Mouse (Mus musculus) MEL (cell line): ENCODE results near the gene Cd82. TPM values are rescaled to one million over a fixed set of nuclear protein-coding genes. Genes with fewer than 3 reads are reported as not detected.

Experiments used
- DNase-seq: peaks from one replicate; pipeline ENCODE4 v3.0.0; 2011; ENCODE audit warnings: low read depth, low spot score
- H3K27ac ChIP-seq: 2 replicates; pipeline ENCODE4 v1.5.1; 2012; ENCODE audit warnings: low read depth, mild to moderate bottlenecking, control low read depth, low read length, moderate library complexity; ENCODE audit not compliant: control insufficient read depth
- H3K27me3 ChIP-seq, 2 experiments: fragments of 150-350 bp in 1 of 2; sonication (generic) in 1 of 2; 2 replicates each; pipeline ENCODE4 v1.6.1; 2012; ENCODE audit warnings: low read length in 2 of 2, mild to moderate bottlenecking in 2 of 2, improper control_type of control experiment in 1 of 2, moderate library complexity in 1 of 2; ENCODE audit not compliant: insufficient read depth in 2 of 2, control insufficient read depth in 1 of 2
- H3K36me3 ChIP-seq, 2 experiments: 2 replicates each; pipeline ENCODE4 v1.6.1; 2012 to 2014; ENCODE audit warnings: low read length in 2 of 2, improper control_type of control experiment in 1 of 2, inconsistent platforms in 1 of 2, mild to moderate bottlenecking in 1 of 2; ENCODE audit not compliant: insufficient read depth in 2 of 2, control insufficient read depth in 1 of 2
- H3K4me1 ChIP-seq, 2 experiments: fragments of 150-350 bp in 1 of 2; sonication (generic) in 1 of 2; 2 replicates each; pipeline ENCODE4 v1.6.1; 2012; ENCODE audit warnings: low read length in 2 of 2, improper control_type of control experiment in 1 of 2, mild to moderate bottlenecking in 1 of 2; ENCODE audit not compliant: insufficient read depth in 2 of 2, control insufficient read depth in 1 of 2
- H3K4me3 ChIP-seq, 2 experiments: fragments of 150-350 bp in 1 of 2; sonication (generic) in 1 of 2; 2 replicates each; pipeline ENCODE4 v1.5.1; 2012; ENCODE audit warnings: low read depth in 2 of 2, low read length in 2 of 2, mild to moderate bottlenecking in 2 of 2, moderate library complexity in 2 of 2, control low read depth in 1 of 2, improper control_type of control experiment in 1 of 2; ENCODE audit not compliant: control insufficient read depth in 1 of 2, insufficient read depth in 1 of 2
- H3K79me2 ChIP-seq: 2 replicates; pipeline ENCODE4 v1.6.1; 2012; ENCODE audit warnings: mild to moderate bottlenecking, low read length, moderate library complexity; ENCODE audit not compliant: control insufficient read depth, poor library complexity, insufficient read depth
- H3K9ac ChIP-seq: 2 replicates; pipeline ENCODE4 v1.6.1; 2012; ENCODE audit warnings: low read depth, mild to moderate bottlenecking, control low read depth, low read length, moderate library complexity; ENCODE audit not compliant: control insufficient read depth, poor library complexity, severe bottlenecking
- H3K9me3 ChIP-seq: fragments of 150-350 bp; sonication (generic); replicated peaks from 2 replicates; pipeline ENCODE4 v1.6.1; 2012; ENCODE audit warnings: mild to moderate bottlenecking, low read length, improper control_type of control experiment, moderate library complexity; ENCODE audit not compliant: insufficient read depth
- BHLHE40 ChIP-seq: IDR thresholded peaks from 2 replicates; pipeline ENCODE4 v1.6.1; 2012; ENCODE audit warnings: low read depth, mild to moderate bottlenecking, inconsistent platforms, low read length, improper control_type of control experiment, borderline replicate concordance
- E2F4 ChIP-seq: IDR thresholded peaks from 2 replicates; pipeline ENCODE4 v1.6.1; 2011; ENCODE audit warnings: low read depth, low read length, improper control_type of control experiment, borderline replicate concordance
- EP300 ChIP-seq, 2 experiments: IDR thresholded peaks; 2 replicates each; pipeline ENCODE4 v1.6.1; 2011; ENCODE audit warnings: improper control_type of control experiment in 2 of 2, low read length in 2 of 2, low read depth in 1 of 2, mild to moderate bottlenecking in 1 of 2
- HCFC1 ChIP-seq: IDR thresholded peaks from 2 replicates; pipeline ENCODE4 v1.6.1; 2012; ENCODE audit warnings: low read depth, mild to moderate bottlenecking, inconsistent platforms, low read length, improper control_type of control experiment, moderate library complexity
- JUND ChIP-seq: IDR thresholded peaks from 2 replicates; pipeline ENCODE4 v1.6.1; 2011; ENCODE audit warnings: low read depth, mild to moderate bottlenecking, improper control_type of control experiment, low read length
- KAT2A ChIP-seq: conservative IDR thresholded peaks from 2 replicates; pipeline ENCODE4 v1.6.1; 2012; ENCODE audit warnings: low read depth, low read length, improper control_type of control experiment, inconsistent platforms
- MAFK ChIP-seq: IDR thresholded peaks from 2 replicates; pipeline ENCODE4 v1.6.1; 2011; ENCODE audit warnings: low read depth, mild to moderate bottlenecking, low read length, improper control_type of control experiment, borderline replicate concordance
- MAZ ChIP-seq: IDR thresholded peaks from 2 replicates; pipeline ENCODE4 v1.6.1; 2012; ENCODE audit warnings: low read depth, mild to moderate bottlenecking, inconsistent platforms, low read length, improper control_type of control experiment
- MEF2A ChIP-seq: IDR thresholded peaks from 2 replicates; pipeline ENCODE4 v1.6.1; 2014; ENCODE audit warnings: low read depth, mild to moderate bottlenecking, inconsistent platforms, low read length, improper control_type of control experiment; ENCODE audit not compliant: poor library complexity, insufficient replicate concordance, severe bottlenecking; ENCODE audit errors: extremely low read depth
- MXI1 ChIP-seq: IDR thresholded peaks from 2 replicates; pipeline ENCODE4 v1.6.1; 2011; ENCODE audit warnings: mild to moderate bottlenecking, low read depth, low read length, improper control_type of control experiment
- MYC ChIP-seq: IDR thresholded peaks from 2 replicates; pipeline ENCODE4 v1.6.1; 2011; ENCODE audit warnings: low read depth, mild to moderate bottlenecking, low read length, improper control_type of control experiment, moderate library complexity
- NELFE ChIP-seq: IDR thresholded peaks from 2 replicates; pipeline ENCODE4 v1.6.1; 2011; ENCODE audit warnings: low read depth, low read length, improper control_type of control experiment
- NRF1 ChIP-seq: IDR thresholded peaks from 2 replicates; pipeline ENCODE4 v1.6.1; 2014; ENCODE audit warnings: low read depth, mild to moderate bottlenecking, inconsistent platforms, low read length, improper control_type of control experiment, moderate library complexity; ENCODE audit not compliant: poor library complexity, insufficient read depth, severe bottlenecking
- POLR2A ChIP-seq, 2 experiments: IDR thresholded peaks; 2 replicates each; pipeline ENCODE4 v1.6.1; 2011 to 2012; ENCODE audit warnings: low read length in 2 of 2, mild to moderate bottlenecking in 2 of 2, control low read depth in 1 of 2, improper control_type of control experiment in 1 of 2, low read depth in 1 of 2, moderate library complexity in 1 of 2; ENCODE audit not compliant: control insufficient read depth in 1 of 2, insufficient read depth in 1 of 2, poor library complexity in 1 of 2
- POLR2AphosphoS2 ChIP-seq: IDR thresholded peaks from 2 replicates; pipeline ENCODE4 v1.6.1; 2011; ENCODE audit warnings: low read length, improper control_type of control experiment
- POLR2AphosphoS5 ChIP-seq: IDR thresholded peaks from 2 replicates; pipeline ENCODE4 v1.6.1; 2012; ENCODE audit warnings: low read depth, borderline replicate concordance, mild to moderate bottlenecking, inconsistent platforms, low read length, moderate library complexity, mixed read lengths
- RCOR1 ChIP-seq: IDR thresholded peaks from 2 replicates; pipeline ENCODE4 v1.6.1; 2012; ENCODE audit warnings: low read depth, mild to moderate bottlenecking, inconsistent platforms, low read length, improper control_type of control experiment
- SMC3 ChIP-seq: IDR thresholded peaks from 2 replicates; pipeline ENCODE4 v1.6.1; 2011; ENCODE audit warnings: low read depth, low read length, improper control_type of control experiment
- TAL1 ChIP-seq: IDR thresholded peaks from 2 replicates; pipeline ENCODE4 v1.6.1; 2012; ENCODE audit warnings: mild to moderate bottlenecking, inconsistent platforms, low read length, moderate library complexity, mixed read lengths
- UBTF ChIP-seq: IDR thresholded peaks from 2 replicates; pipeline ENCODE4 v1.6.1; 2012; ENCODE audit warnings: low read depth, mild to moderate bottlenecking, inconsistent platforms, low read length, improper control_type of control experiment, moderate library complexity, borderline replicate concordance; ENCODE audit not compliant: insufficient read depth
- USF2 ChIP-seq, 2 experiments: IDR thresholded peaks; 2 replicates each; pipeline ENCODE4 v1.6.1; 2011 to 2012; ENCODE audit warnings: improper control_type of control experiment in 2 of 2, low read length in 2 of 2, borderline replicate concordance in 1 of 2, inconsistent platforms in 1 of 2, low read depth in 1 of 2, mild to moderate bottlenecking in 1 of 2; ENCODE audit not compliant: insufficient read depth in 1 of 2
- ZC3H11A ChIP-seq: IDR thresholded peaks from 2 replicates; pipeline ENCODE4 v1.6.1; 2012; ENCODE audit warnings: low read depth, mild to moderate bottlenecking, inconsistent platforms, low read length, improper control_type of control experiment
- ZKSCAN1 ChIP-seq: IDR thresholded peaks from 2 replicates; pipeline ENCODE4 v1.6.1; 2012; ENCODE audit warnings: low read depth, mild to moderate bottlenecking, inconsistent platforms, low read length, improper control_type of control experiment, moderate library complexity
- polyA plus RNA-seq, 2 experiments: library from polyadenylated mRNA; stranded (reverse) in 1 of 2; unstranded in 1 of 2; fragments of >175 nt in 1 of 2; fragments of >200 nt in 1 of 2; gene quantifications; 2 replicates each; pipeline versions ENCODE4 v1.2.1 to v1.2.4; 2012; ENCODE audit warnings: low replicate concordance in 2 of 2, low read depth in 1 of 2; ENCODE audit not compliant: insufficient read length in 2 of 2, insufficient read depth in 1 of 2, missing spikeins in 1 of 2
- total RNA-seq: library from RNA; depleted of rRNA; stranded (reverse); fragments of 300-350 nt; gene quantifications from 2 replicates; pipeline ENCODE4 v1.2.3, GENCODE M21; 2012

Cd82 gene
- total and polyA plus RNA-seq, 3 experiments: 37.6 to 59.7 TPM; not detected in 1

- DNase-seq: no peak
- H3K27ac ChIP-seq: no peak overlapping the region
These were observed 50.8 kb downstream of the Cd82 start for GRCm38 (mm10) chr2:93412101-93412500.

GRCm38 (mm10) chr2:93410899-93411570, 51.9 kb downstream of the Cd82 start:
- 0 out of 4 replicates have a peak, but pooled peaks cover 0 to 2% of the 10 kb centered on the region in 2 experiments for H3K4me1 ChIP-seq
- H3K27ac ChIP-seq: no peak overlapping the region
- DNase-seq: no peak
- no peaks in the 10 kb centered on the region for H3K36me3 ChIP-seq
- H3K4me3 ChIP-seq: no peak overlapping the region
- TF ChIP-seq MYC (no peak), KAT2A (no peak), BHLHE40 (no peak), POLR2A (IDR thresholded peaks at IDR 0.05; ENCODE audit: control insufficient read depth in 1 of 2, insufficient read depth in 1 of 2, low read depth in 1 of 2, low read length in 2 of 2, poor library complexity in 1 of 2) (no peak), NRF1 (no peak), SMC3 (no peak), JUND (no peak), MAZ (no peak), RCOR1 (no peak), POLR2AphosphoS2 (no peak), EP300 (IDR thresholded peaks at IDR 0.05; ENCODE audit: low read depth in 1 of 2, low read length in 2 of 2) (no peak)
- TF ChIP-seq, all 39 proteins: peak for 0
- Histone ChIP-seq H3K9ac (no peak overlapping the region), H3K9me3 (no peaks in the 10 kb centered on the region), H3K79me2 (no peaks in the 10 kb centered on the region), H3K27me3 (peaks cover 4 to 6% of the 10 kb centered on the region in 2 experiments; a peak in 3 of 4 replicates)

More at GRCm38 (mm10) chr2:93412101-93412500, 50.8 kb downstream of the Cd82 start:
- Histone ChIP-seq H3K9me3 (no peaks in the 10 kb centered on the region), H3K27me3 (peaks cover 4% of the 10 kb centered on the region in 2 experiments; a peak in 3 of 4 replicates), H3K9ac (no peak overlapping the region), H3K4me3 (no peak overlapping the region), H3K79me2 (no peaks in the 10 kb centered on the region), H3K4me1 (peaks cover 5 to 13% of the 10 kb centered on the region in 2 experiments; a peak in 3 of 4 replicates), H3K36me3 (peaks cover 0 to 6% of the 10 kb centered on the region in 2 experiments; a peak in 2 of 4 replicates)
- TF ChIP-seq ZKSCAN1 (no peak), USF2 (IDR thresholded peaks at IDR 0.05; ENCODE audit: borderline replicate concordance in 1 of 2, insufficient read depth in 1 of 2, low read depth in 1 of 2, low read length in 2 of 2) (no peak), MXI1 (no peak), ZC3H11A (no peak), NELFE (no peak), MAZ (no peak), POLR2A (IDR thresholded peaks at IDR 0.05; ENCODE audit: control insufficient read depth in 1 of 2, insufficient read depth in 1 of 2, low read depth in 1 of 2, low read length in 2 of 2, poor library complexity in 1 of 2) (no peak), MYC (no peak), MEF2A (no peak), MAFK (no peak), E2F4 (no peak), POLR2AphosphoS5 (no peak), EP300 (IDR thresholded peaks at IDR 0.05; ENCODE audit: low read depth in 1 of 2, low read length in 2 of 2) (no peak), HCFC1 (no peak), TAL1 (no peak), UBTF (no peak)
